ENCODE assay signal across 10 mouse cellular contexts in the genomic region with DNA sequence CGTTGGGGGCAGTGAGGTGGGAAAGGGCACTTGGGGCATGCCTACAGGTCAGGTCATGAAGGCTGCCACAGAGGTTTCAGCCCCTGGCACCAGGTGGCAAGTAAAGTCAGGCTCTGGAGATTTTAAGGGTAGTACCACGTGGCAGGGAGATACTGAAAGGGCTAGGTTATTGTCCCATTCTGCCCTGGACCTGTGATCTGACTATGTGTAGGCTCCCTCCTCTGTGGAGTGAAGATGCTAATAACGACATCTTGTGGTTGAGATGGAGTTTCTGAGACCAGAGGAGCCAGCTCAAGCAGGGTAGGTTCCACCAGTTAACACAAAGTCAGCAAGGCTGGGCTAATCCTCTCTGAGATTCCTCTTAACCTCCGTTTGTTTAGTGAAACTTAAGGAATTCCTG.
"Had no signal": no experiment of that assay in that cellular context is flagged by ENCODE, and none has a peak within 500 bp of the region (broad histone marks: within the 10 kb centered on the region; RNA-seq: fewer than 3 reads in every experiment).

No protein-coding gene starts in this region.

- H3K9me3 ChIP-seq: limb, embryonic 12.5 days; megakaryocyte, embryonic 14.5 days; stomach, embryonic 15.5 days had no signal

- H3K9ac ChIP-seq: limb, embryonic 12.5 days; stomach, embryonic 15.5 days had no signal

- H3K36me3 ChIP-seq: limb, embryonic 12.5 days; stomach, embryonic 15.5 days had no signal

- H3K27me3 ChIP-seq: limb, embryonic 12.5 days; megakaryocyte, embryonic 14.5 days; stomach, embryonic 15.5 days had no signal

- H3K4me2 ChIP-seq: limb, embryonic 12.5 days; midbrain, embryonic 11.5 days; stomach, embryonic 15.5 days had no signal

- H3K27ac ChIP-seq: limb, embryonic 12.5 days; stomach, embryonic 15.5 days had no signal

- DNase-seq: kidney, adult 8-10 months; kidney, postnatal 25 days; layer of hippocampus, postnatal 36 days; right cerebral cortex, postnatal 14 days; thymus, postnatal 36 days had no signal

- ATAC-seq: intestine, embryonic 16.5 days had no signal

- H3K4me3 ChIP-seq: limb, embryonic 12.5 days; stomach, embryonic 15.5 days had no signal
